Mouse (Mus musculus) E14TG2a.4 (cell line): ENCODE measurements around the gene Itgal.
"Not testable (repeated sequence)": the region's sequence is repeated elsewhere in the genome, so short reads cannot be mapped to it uniquely, and the experiment has no call there.

Experiments used
- CTCF ChIP-seq: conservative IDR thresholded peaks from 2 replicates; pipeline ENCODE4 v1.5.1; 2014; ENCODE audit warnings: low read length
- NANOG ChIP-seq: IDR thresholded peaks from 2 replicates; pipeline ENCODE4 v1.6.1; 2014; ENCODE audit warnings: borderline replicate concordance, low read length, mixed read lengths
- POU5F1 ChIP-seq: IDR thresholded peaks from 2 replicates; pipeline ENCODE4 v1.6.1; 2014; ENCODE audit warnings: low read length, borderline replicate concordance

DNA sequence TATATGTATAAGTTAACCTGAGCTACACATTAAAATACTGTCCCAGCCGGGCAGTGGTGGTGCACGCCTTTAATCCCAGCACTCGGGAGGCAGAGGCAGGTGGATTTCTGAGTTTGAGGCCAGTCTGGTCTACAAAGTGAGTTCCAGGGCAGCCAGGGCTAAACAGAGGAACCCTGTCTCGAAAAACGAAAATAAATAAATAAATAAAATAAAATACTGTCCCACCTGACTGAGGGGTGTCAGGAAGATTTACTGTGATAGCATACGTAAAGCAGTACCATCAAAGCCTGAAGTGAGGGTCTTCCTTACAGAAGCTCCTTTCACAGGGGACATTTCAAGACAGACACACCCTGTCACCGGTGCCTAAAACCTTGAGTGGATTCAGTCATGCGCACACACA, 45.5 kb upstream of the Itgal start:
- not testable (repeated sequence) for TF ChIP-seq CTCF, POU5F1, NANOG
